Mouse (Mus musculus): ENCODE measurements around the gene Nefh. TPM values are rescaled to one million over a fixed set of nuclear protein-coding genes. Genes with fewer than 3 reads are reported as not detected.

Gene Nefh
- total RNA-seq (2014; fragmentation: Nextera tagmentation): 21.1 and 23.4 TPM in 2 replicates
- total RNA-seq (2017): 30.0 and 43.5 TPM in 2 replicates

- ATAC-seq (replicated peaks; ENCODE audit: low FRiP score, low TSS enrichment, poor library complexity, severe bottlenecking): no peak
These were observed at the start of gene Nefh for GRCm38 (mm10) chr11:4947813-4948174. Gene Nefh (minus strand): TSS chr11:4948064.

- ATAC-seq (replicated peaks; ENCODE audit: low FRiP score, low TSS enrichment, poor library complexity, severe bottlenecking): no peak
These were observed 48.8 kb upstream of the Nefh start for GRCm38 (mm10) chr11:4996621-4997199.

GRCm38 (mm10) chr11:4995676-4996075 is 47.8 kb upstream of the Nefh start:
- no peak for ATAC-seq (replicated peaks; ENCODE audit: low FRiP score, low TSS enrichment, poor library complexity, severe bottlenecking)

GRCm38 (mm10) chr11:4992471-4992870 is 44.6 kb upstream of the Nefh start:
- ATAC-seq (replicated peaks; ENCODE audit: low FRiP score, low TSS enrichment, poor library complexity, severe bottlenecking): no peak

- no peak for ATAC-seq (replicated peaks; ENCODE audit: low FRiP score, low TSS enrichment, poor library complexity, severe bottlenecking)
These were observed 41.3 kb upstream of the Nefh start for GRCm38 (mm10) chr11:4989187-4989586.

- 0 out of 2 replicates have a peak, but pooled peaks have one; percentile 2 for ATAC-seq (replicated peaks; ENCODE audit: low FRiP score, low TSS enrichment, poor library complexity, severe bottlenecking)
These were observed 39.6 kb upstream of the Nefh start for GRCm38 (mm10) chr11:4987487-4987852.

- ATAC-seq (replicated peaks; ENCODE audit: low FRiP score, low TSS enrichment, poor library complexity, severe bottlenecking): peak; percentile 85
These were observed 39.0 kb upstream of the Nefh start, which contains the start of gene Ap1b1 for GRCm38 (mm10) chr11:4986695-4987486. Gene Ap1b1 (plus strand): TSS chr11:4986824.

- no peak for ATAC-seq (replicated peaks; ENCODE audit: low FRiP score, low TSS enrichment, poor library complexity, severe bottlenecking)
These were observed 36.9 kb upstream of the Nefh start for GRCm38 (mm10) chr11:4984799-4985198.

GRCm38 (mm10) chr11:4984249-4984648 is 36.4 kb upstream of the Nefh start:
- ATAC-seq (replicated peaks; ENCODE audit: low FRiP score, low TSS enrichment, poor library complexity, severe bottlenecking): 0 out of 2 replicates have a peak, but pooled peaks have one; percentile 32

GRCm38 (mm10) chr11:4983538-4983937 is 35.7 kb upstream of the Nefh start:
- ATAC-seq (replicated peaks; ENCODE audit: low FRiP score, low TSS enrichment, poor library complexity, severe bottlenecking): no peak

- ATAC-seq (replicated peaks; ENCODE audit: low FRiP score, low TSS enrichment, poor library complexity, severe bottlenecking): no peak
These were observed 35.1 kb upstream of the Nefh start for GRCm38 (mm10) chr11:4983010-4983409.

GRCm38 (mm10) chr11:4975623-4976022 is 27.8 kb upstream of the Nefh start:
- ATAC-seq (replicated peaks; ENCODE audit: low FRiP score, low TSS enrichment, poor library complexity, severe bottlenecking): peak; percentile 54; the same call in 1 of the 2 replicates

- 0 out of 2 replicates have a peak, but pooled peaks have one; percentile 3 for ATAC-seq (replicated peaks; ENCODE audit: low FRiP score, low TSS enrichment, poor library complexity, severe bottlenecking)
These were observed 26.7 kb upstream of the Nefh start for GRCm38 (mm10) chr11:4974376-4975122.

- peak; percentile 21; the same call in 1 of the 2 replicates for ATAC-seq (replicated peaks; ENCODE audit: low FRiP score, low TSS enrichment, poor library complexity, severe bottlenecking)
These were observed 26.0 kb upstream of the Nefh start for GRCm38 (mm10) chr11:4973871-4974256.

- peak; percentile 86 for ATAC-seq (replicated peaks; ENCODE audit: low FRiP score, low TSS enrichment, poor library complexity, severe bottlenecking)
These were observed 25.4 kb upstream of the Nefh start for GRCm38 (mm10) chr11:4972967-4973870.

GRCm38 (mm10) chr11:4968376-4968775 is 20.5 kb upstream of the Nefh start:
- ATAC-seq (replicated peaks; ENCODE audit: low FRiP score, low TSS enrichment, poor library complexity, severe bottlenecking): no peak

GRCm38 (mm10) chr11:4967549-4967948 is 19.7 kb upstream of the Nefh start:
- peak; percentile 84 for ATAC-seq (replicated peaks; ENCODE audit: low FRiP score, low TSS enrichment, poor library complexity, severe bottlenecking)

GRCm38 (mm10) chr11:4966888-4967287 is 19.0 kb upstream of the Nefh start:
- ATAC-seq (replicated peaks; ENCODE audit: low FRiP score, low TSS enrichment, poor library complexity, severe bottlenecking): peak; percentile 85

- no peak for ATAC-seq (replicated peaks; ENCODE audit: low FRiP score, low TSS enrichment, poor library complexity, severe bottlenecking)
These were observed 18.5 kb upstream of the Nefh start for GRCm38 (mm10) chr11:4966325-4966724.
